Mouse (Mus musculus) testis, adult 2 months (tissue): Measurements from ENCODE around the gene Ncaph2. TPM values are rescaled to one million over a fixed set of nuclear protein-coding genes. Genes with fewer than 3 reads are reported as not detected.

Experiments used
- H3K27ac ChIP-seq: fragments of 200-500 bp; 2 replicates; pipeline ENCODE4 v1.5.1; 2012; ENCODE audit warnings: low read depth, low read length; ENCODE audit not compliant: control insufficient read depth, insufficient read depth
- H3K27me3 ChIP-seq: fragments of 200-500 bp; 2 replicates; pipeline ENCODE4 v1.6.1; 2012; ENCODE audit warnings: mild to moderate bottlenecking, low read length, moderate library complexity; ENCODE audit not compliant: control insufficient read depth, insufficient read depth
- H3K36me3 ChIP-seq: fragments of 200-500 bp; 2 replicates; pipeline ENCODE4 v1.6.1; 2012; ENCODE audit warnings: mild to moderate bottlenecking, low read length; ENCODE audit not compliant: control insufficient read depth, insufficient read depth
- H3K4me1 ChIP-seq: fragments of 200-500 bp; 2 replicates; pipeline ENCODE4 v1.6.1; 2012; ENCODE audit warnings: low read length; ENCODE audit not compliant: control insufficient read depth, insufficient read depth
- H3K4me3 ChIP-seq: fragments of 200-500 bp; 2 replicates; pipeline ENCODE4 v1.5.1; 2012; ENCODE audit warnings: low read depth, mild to moderate bottlenecking, low read length, moderate library complexity, mixed read lengths; ENCODE audit not compliant: control insufficient read depth
- CTCF ChIP-seq: fragments of 200-500 bp; IDR thresholded peaks from 2 replicates; pipeline ENCODE4 v1.5.1; 2012; ENCODE audit warnings: low read depth, mild to moderate bottlenecking, inconsistent platforms, low read length, moderate library complexity; ENCODE audit not compliant: control insufficient read depth, insufficient read depth, insufficient replicate concordance
- POLR2A ChIP-seq: fragments of 200-500 bp; IDR thresholded peaks from 2 replicates; pipeline ENCODE4 v1.6.1; 2012; ENCODE audit warnings: low read depth, mild to moderate bottlenecking, inconsistent platforms, low read length, moderate library complexity; ENCODE audit not compliant: control insufficient read depth
- polyA plus RNA-seq: library from polyadenylated mRNA; depleted of rRNA; stranded (reverse); fragments of >200 nt; gene quantifications from 2 replicates; pipeline ENCODE4 v1.2.3, GENCODE M21; 2012

Gene Ncaph2
- polyA plus RNA-seq, 1 experiment, result 41.5 TPM

DNA sequence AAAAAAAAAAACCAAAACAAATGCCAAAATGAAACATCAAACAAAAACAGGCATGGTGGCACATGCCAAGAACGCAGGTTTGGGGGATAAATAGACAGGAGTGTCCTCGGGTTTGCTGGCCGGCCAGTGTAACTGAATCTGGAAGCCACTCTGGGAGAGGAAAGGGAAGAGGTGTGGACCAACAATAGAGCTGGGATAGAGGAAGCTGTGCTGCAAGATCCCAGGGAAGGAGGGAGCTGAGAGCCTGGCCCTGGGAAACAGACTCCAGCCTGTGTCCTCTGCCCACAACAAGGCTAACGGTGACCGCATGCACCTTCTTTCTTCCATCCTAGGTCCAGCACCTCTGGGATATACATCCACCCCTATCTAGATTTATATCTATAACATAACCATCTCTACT, 5.1 kb upstream of the Ncaph2 start:
- H3K4me3 ChIP-seq, result no peak overlapping the region
- peaks cover 7% of the 10 kb centered on the region for H3K4me1 ChIP-seq
- TF ChIP-seq POLR2A (no peak), CTCF (no peak)
- H3K36me3 ChIP-seq, result peaks cover 2% of the 10 kb centered on the region
- H3K27me3 ChIP-seq, result no peaks in the 10 kb centered on the region
- H3K27ac ChIP-seq, result no peak overlapping the region

DNA sequence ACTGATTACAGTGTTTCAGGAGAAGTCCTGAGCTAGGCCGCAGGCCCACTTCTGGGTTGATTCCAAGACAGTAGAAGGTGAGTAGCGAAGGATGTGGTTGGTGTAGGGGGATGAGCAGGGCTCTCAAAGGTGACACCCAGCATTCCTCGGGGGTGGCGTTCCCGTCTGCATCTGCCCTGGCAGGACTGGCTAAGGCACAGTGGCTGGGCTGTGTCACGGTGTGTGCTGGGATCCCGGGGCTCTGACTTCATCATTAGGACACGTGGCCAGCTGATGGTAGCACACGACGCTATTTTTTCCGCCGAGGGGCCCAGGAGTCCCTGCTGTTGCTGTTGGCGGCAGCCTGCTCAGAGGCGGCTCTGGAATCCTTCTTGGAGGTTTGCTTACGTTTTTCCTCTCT, 4.2 kb upstream of the Ncaph2 start:
- Histone ChIP-seq H3K27me3 (no peaks in the 10 kb centered on the region), H3K4me3 (no peak overlapping the region), H3K4me1 (peaks cover 7% of the 10 kb centered on the region), H3K36me3 (peaks cover 2% of the 10 kb centered on the region), H3K27ac (no peak overlapping the region)
- TF ChIP-seq POLR2A (no peak), CTCF (no peak)

GRCm38 (mm10) chr15:89352054-89352453, 3.5 kb upstream of the Ncaph2 start:
- no peaks in the 10 kb centered on the region for H3K27me3 ChIP-seq
- peaks cover 7% of the 10 kb centered on the region for H3K4me1 ChIP-seq
- TF ChIP-seq POLR2A (no peak), CTCF (no peak)
- no peak overlapping the region for H3K27ac ChIP-seq
- H3K36me3 ChIP-seq, result peaks cover 2% of the 10 kb centered on the region
- H3K4me3 ChIP-seq, result no peak overlapping the region

DNA sequence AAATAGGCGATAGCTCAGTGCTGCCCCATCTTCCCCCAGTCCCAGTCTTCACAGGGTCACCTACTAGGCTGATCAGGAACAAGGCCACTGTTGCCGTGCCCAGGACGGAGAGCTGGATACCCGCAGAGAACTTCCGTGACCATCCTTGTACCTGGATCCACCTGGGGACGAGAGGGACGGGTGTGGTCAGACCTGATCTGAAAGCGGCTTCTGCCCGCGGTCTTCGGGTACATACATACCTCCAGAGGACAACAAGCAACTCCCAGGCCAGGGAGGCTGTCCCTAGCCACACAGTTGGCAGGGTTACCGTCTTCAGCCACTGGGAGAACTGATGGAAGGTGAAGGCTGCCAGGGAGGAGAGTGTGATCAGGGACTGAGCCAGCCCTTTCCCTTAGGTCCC, 2.7 kb upstream of the Ncaph2 start:
- Histone ChIP-seq H3K27me3 (no peaks in the 10 kb centered on the region), H3K4me3 (no peak overlapping the region), H3K27ac (no peak overlapping the region), H3K36me3 (peaks cover 2% of the 10 kb centered on the region), H3K4me1 (peaks cover 7% of the 10 kb centered on the region)
- TF ChIP-seq CTCF (no peak), POLR2A (no peak)

DNA sequence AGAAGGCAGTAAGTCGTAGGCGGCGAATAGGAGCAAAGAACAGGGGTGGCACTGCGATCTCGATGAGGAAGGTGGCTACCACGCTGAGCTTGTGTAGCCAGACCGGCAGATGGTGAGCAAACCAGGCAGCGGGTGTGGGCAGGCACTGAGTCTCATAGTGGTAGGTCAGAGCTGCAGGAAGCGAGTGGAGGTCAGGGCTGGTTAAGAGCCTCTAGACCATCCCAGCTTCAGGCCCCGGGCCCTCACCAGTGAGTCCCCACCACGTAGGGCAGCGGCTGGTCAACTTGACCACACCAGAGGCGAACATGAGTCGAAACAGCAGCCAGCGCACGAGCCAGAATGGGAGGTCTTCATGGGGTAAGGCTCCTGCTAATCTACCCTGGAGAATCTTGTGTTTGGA, 1.7 kb upstream of the Ncaph2 start:
- peaks cover 7% of the 10 kb centered on the region for H3K4me1 ChIP-seq
- no peak overlapping the region for H3K4me3 ChIP-seq
- no peak for TF ChIP-seq POLR2A
- no peak for TF ChIP-seq CTCF
- no peaks in the 10 kb centered on the region for H3K27me3 ChIP-seq
- H3K27ac ChIP-seq, result no peak overlapping the region
- H3K36me3 ChIP-seq, result peaks cover 2% of the 10 kb centered on the region

- Histone ChIP-seq H3K27me3 (no peaks in the 10 kb centered on the region), H3K27ac (no peak overlapping the region), H3K4me3 (peak overlapping the region; percentile 98), H3K4me1 (peaks cover 7% of the 10 kb centered on the region), H3K36me3 (peaks cover 2% of the 10 kb centered on the region)
- TF ChIP-seq CTCF, result no peak
These were observed 1.1 kb upstream of the Ncaph2 start for GRCm38 (mm10) chr15:89354455-89354854.

DNA sequence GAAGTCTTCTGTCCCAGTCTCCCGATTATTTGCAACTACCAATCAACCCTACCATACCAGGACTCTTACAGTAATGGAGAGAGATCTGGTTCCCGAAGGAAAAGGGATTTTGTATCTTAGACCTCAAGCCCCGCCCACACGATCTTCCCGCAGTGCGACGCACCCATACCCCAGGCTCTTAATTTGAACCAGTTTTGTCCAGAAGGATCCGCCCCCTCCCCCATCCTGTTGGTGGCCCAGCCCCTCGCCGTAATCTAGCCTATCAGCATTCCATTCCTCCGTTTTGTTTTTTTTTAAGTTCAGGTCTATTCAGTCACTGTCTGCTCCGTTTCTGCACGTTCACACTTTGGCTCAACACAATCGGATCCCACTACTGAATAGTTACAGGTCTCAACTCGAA, 853 bp downstream of the Ncaph2 start:
- TF ChIP-seq POLR2A (no peak), CTCF (no peak)
- H3K4me3 ChIP-seq, result peak overlapping the region; percentile 94
- peaks cover 7% of the 10 kb centered on the region for H3K4me1 ChIP-seq
- H3K27ac ChIP-seq, result no peak overlapping the region
- H3K36me3 ChIP-seq, result no peaks in the 10 kb centered on the region; the same call in none of the 2 replicates
- no peaks in the 10 kb centered on the region for H3K27me3 ChIP-seq

- Histone ChIP-seq H3K36me3 (no peaks in the 10 kb centered on the region; the same call in 1 of the 2 replicates), H3K27me3 (no peaks in the 10 kb centered on the region), H3K27ac (no peak overlapping the region), H3K4me1 (peaks cover 7% of the 10 kb centered on the region), H3K4me3 (no peak overlapping the region)
- TF ChIP-seq CTCF, result no peak
- no peak for TF ChIP-seq POLR2A
These were observed 3.3 kb downstream of the Ncaph2 start for GRCm38 (mm10) chr15:89358784-89359183.
